Mouse (Mus musculus) megakaryocyte, embryonic 14.5 days (primary cell): ENCODE results near the gene Unc5c.

Source experiments
- FLI1 ChIP-seq: IDR thresholded peaks from 2 replicates; pipeline ENCODE4 v1.6.1; 2012; ENCODE audit warnings: low read length, inconsistent platforms, mixed read lengths
- GATA1 ChIP-seq: IDR thresholded peaks from 3 replicates; pipeline ENCODE4 v1.6.1; 2012; ENCODE audit warnings: mixed read lengths, low read length, inconsistent platforms, borderline replicate concordance

DNA sequence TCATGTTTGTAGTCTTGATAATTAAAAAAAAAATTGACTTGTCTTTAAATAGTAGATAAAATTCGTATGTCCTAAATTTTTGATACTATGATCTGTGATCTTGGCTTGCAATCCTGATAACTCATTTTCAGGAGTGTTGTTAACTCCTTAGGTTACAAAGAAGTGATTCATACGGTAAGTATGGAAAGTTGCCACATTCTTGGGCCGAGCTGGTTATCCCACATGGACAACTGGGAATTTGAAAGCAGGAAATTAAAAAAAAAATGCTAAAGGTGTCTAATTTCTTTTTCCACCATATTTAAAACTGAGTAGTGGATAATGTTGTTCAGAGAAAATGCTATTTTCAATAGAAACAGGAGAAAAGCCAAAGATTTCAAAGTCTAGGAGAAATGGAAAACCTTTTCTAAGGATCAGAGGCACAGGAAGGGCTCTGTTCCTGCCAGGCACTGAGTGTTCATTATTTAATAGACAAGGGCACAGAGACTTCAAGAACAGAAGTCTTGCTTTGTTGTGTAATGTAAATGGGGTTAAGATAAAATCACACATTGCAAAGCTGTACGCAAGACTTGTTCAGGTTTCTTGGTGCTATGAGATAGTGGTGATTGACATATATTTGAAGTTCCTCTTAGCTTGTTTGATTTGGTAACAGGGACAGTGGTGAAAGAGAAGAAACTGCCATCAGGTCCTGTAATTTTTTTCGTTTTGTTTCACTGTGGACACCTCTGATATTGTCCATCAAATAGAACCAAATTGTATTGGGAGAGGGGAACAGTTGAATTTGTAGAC lies 46.4 kb downstream of the Unc5c start:
- TF ChIP-seq GATA1 (no peak), FLI1 (no peak)
